Mouse (Mus musculus) olfactory bulb, adult 2 months (tissue): Measurements from ENCODE around the gene Ccdc6.

ENCODE experiments used
- CTCF ChIP-seq: fragments of 200-500 bp; IDR thresholded peaks from 2 replicates; pipeline ENCODE4 v1.5.1; 2012; ENCODE audit warnings: low read depth, mild to moderate bottlenecking, low read length, moderate library complexity; ENCODE audit not compliant: insufficient read depth
- POLR2A ChIP-seq: fragments of 200-500 bp; IDR thresholded peaks from 2 replicates; pipeline ENCODE4 v1.6.1; 2012; ENCODE audit warnings: mild to moderate bottlenecking, low read depth, low read length, moderate library complexity; ENCODE audit not compliant: insufficient read depth

DNA sequence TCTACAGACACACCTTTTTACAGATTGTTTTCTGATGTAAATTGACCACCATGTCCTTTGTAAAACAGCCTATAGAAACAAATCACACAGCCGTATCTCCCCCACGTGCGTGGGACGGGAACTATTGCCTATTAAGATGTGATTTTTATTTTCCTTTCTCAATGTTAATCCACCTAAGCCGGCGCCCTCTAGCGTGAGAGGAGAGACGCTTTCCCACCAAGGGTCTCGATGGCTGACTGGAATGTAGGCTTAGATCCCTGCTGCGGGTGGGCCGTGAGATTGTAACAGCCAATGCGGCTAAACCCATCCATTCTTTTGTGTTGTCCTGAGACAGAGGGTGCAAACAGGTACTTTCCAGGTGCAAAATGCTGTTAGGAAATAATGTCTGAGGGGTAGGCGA is 92.9 kb downstream of the Ccdc6 start:
- no peak for TF ChIP-seq CTCF
- TF ChIP-seq POLR2A = no peak
